Mouse (Mus musculus) forebrain, embryonic 12.5 days (tissue): ENCODE data around the gene Rpl13. TPM values are rescaled to one million over a fixed set of nuclear protein-coding genes. Genes with fewer than 3 reads are reported as not detected.
"Not testable (repeated sequence)": the region's sequence is repeated elsewhere in the genome, so short reads cannot be mapped to it uniquely, and the experiment has no call there.

Experiments
- ATAC-seq: fragments of 200-750 bp; cut with Nextera tagmentation; 2 replicates; pipeline ENCODE4 v1.8.0; 2017; ENCODE audit warnings: moderate TSS enrichment; ENCODE audit not compliant: low FRiP score
- H3K27ac ChIP-seq: fragments of 300-500 bp; sonication (generic); 2 replicates; pipeline ENCODE4 v1.5.1; 2016; ENCODE audit warnings: mild to moderate bottlenecking
- H3K27me3 ChIP-seq: fragments of 300-500 bp; sonication (generic); 2 replicates; pipeline ENCODE4 v1.6.1; 2016; ENCODE audit warnings: mild to moderate bottlenecking
- H3K36me3 ChIP-seq: fragments of 300-500 bp; sonication (generic); replicated peaks from 2 replicates; pipeline ENCODE4 v1.6.1; 2016; ENCODE audit warnings: mild to moderate bottlenecking
- H3K4me1 ChIP-seq: fragments of 300-500 bp; sonication (generic); 2 replicates; pipeline ENCODE4 v1.6.1; 2016
- H3K4me2 ChIP-seq: fragments of 300-500 bp; sonication (generic); 2 replicates; pipeline ENCODE4 v1.6.1; 2016; ENCODE audit warnings: mild to moderate bottlenecking, moderate library complexity
- H3K4me3 ChIP-seq: fragments of 300-500 bp; sonication (generic); replicated peaks from 2 replicates; pipeline ENCODE4 v1.5.1; 2016; ENCODE audit warnings: mild to moderate bottlenecking
- H3K9ac ChIP-seq: fragments of 300-500 bp; sonication (generic); 2 replicates; pipeline ENCODE4 v1.6.1; 2016; ENCODE audit warnings: mild to moderate bottlenecking
- H3K9me3 ChIP-seq: fragments of 300-500 bp; sonication (generic); 2 replicates; pipeline ENCODE4 v1.6.1; 2016
- WGBS: fragments of 180-500 bp; shearing (Covaris S2); methylation state at CpG from one replicate; pipeline ENCODE4 v1.1.7; 2016; 5-methylcytosine and 5-hydroxymethylcytosine counted together
- polyA plus RNA-seq: library from polyadenylated mRNA; unstranded; fragments of >200 nt; fragmentation: Nextera tagmentation; extraction: Ambion mirVana; gene quantifications from 2 replicates; pipeline ENCODE4 v1.2.1, GENCODE M21; 2016

Rpl13 gene
- polyA plus RNA-seq, 1 experiment from 2014 or later, result 1,105 TPM

GRCm38 (mm10) chr8:123097216-123097615 lies 4.9 kb upstream of the Rpl13 start:
- H3K4me3 ChIP-seq, result no peak overlapping the region
- peaks cover 3% of the 10 kb centered on the region for H3K4me1 ChIP-seq
- no peaks in the 10 kb centered on the region for H3K9me3 ChIP-seq
- H3K9ac ChIP-seq, result no peak overlapping the region
- H3K27ac ChIP-seq, result no peak overlapping the region
- WGBS, result 93% methylated on average over 11 of the region's 11 CpGs
- H3K36me3 ChIP-seq, result peaks cover 48% of the 10 kb centered on the region
- H3K27me3 ChIP-seq, result no peaks in the 10 kb centered on the region
- ATAC-seq, result no peak
- H3K4me2 ChIP-seq, result no peak overlapping the region

GRCm38 (mm10) chr8:123097786-123098584 lies 4.2 kb upstream of the Rpl13 start:
- H3K36me3 ChIP-seq, result peaks cover 48% of the 10 kb centered on the region
- no peak overlapping the region for H3K27ac ChIP-seq
- 72% methylated on average over 11 of the region's 12 CpGs for WGBS
- ATAC-seq, result no peak
- H3K9ac ChIP-seq, result no peak overlapping the region
- peaks cover 3% of the 10 kb centered on the region for H3K4me1 ChIP-seq
- H3K4me3 ChIP-seq, result no peak overlapping the region
- H3K4me2 ChIP-seq, result no peak overlapping the region
- H3K27me3 ChIP-seq, result no peaks in the 10 kb centered on the region
- no peaks in the 10 kb centered on the region for H3K9me3 ChIP-seq

GRCm38 (mm10) chr8:123100288-123100687 lies 1.9 kb upstream of the Rpl13 start:
- H3K4me3 ChIP-seq, result no peak overlapping the region
- peaks cover 49% of the 10 kb centered on the region for H3K36me3 ChIP-seq
- ATAC-seq, result no peak
- no peak overlapping the region for H3K4me2 ChIP-seq
- peaks cover 15% of the 10 kb centered on the region for H3K4me1 ChIP-seq
- no peak overlapping the region for H3K9ac ChIP-seq
- H3K9me3 ChIP-seq, result no peaks in the 10 kb centered on the region
- H3K27ac ChIP-seq, result no peak overlapping the region
- WGBS, result 55% methylated on average over 8 of the region's 8 CpGs
- H3K27me3 ChIP-seq, result no peaks in the 10 kb centered on the region

- Histone ChIP-seq H3K27ac (no peak overlapping the region), H3K4me2 (peak overlapping the region; percentile 68), H3K9me3 (no peaks in the 10 kb centered on the region), H3K27me3 (no peaks in the 10 kb centered on the region), H3K4me3 (no peak overlapping the region), H3K4me1 (peaks cover 15% of the 10 kb centered on the region), H3K36me3 (peaks cover 49% of the 10 kb centered on the region), H3K9ac (peak overlapping the region; percentile 64; the same call in 1 of the 2 replicates)
- ATAC-seq, result no peak
- WGBS, result 84% methylated on average over 4 of the region's 4 CpGs
Measured at GRCm38 (mm10) chr8:123101244-123101643, 906 bp upstream of the Rpl13 start.

- Histone ChIP-seq H3K4me1 (peaks cover 15% of the 10 kb centered on the region), H3K36me3 (peaks cover 37% of the 10 kb centered on the region), H3K4me2 (peak overlapping the region; percentile 95), H3K9ac (peak overlapping the region; percentile 96), H3K4me3 (peak overlapping the region; percentile 80), H3K27ac (peak overlapping the region; percentile 96; the same call in 1 of the 2 replicates)
- ATAC-seq, result 0 out of 2 replicates have a peak, but pooled peaks have one; percentile 34
- not testable (repeated sequence) for H3K27me3 ChIP-seq, H3K9me3 ChIP-seq
- WGBS, result under 1% methylated on average over 26 of the region's 26 CpGs
Measured at GRCm38 (mm10) chr8:123102855-123103254, 705 bp downstream of the Rpl13 start.

- no peak for ATAC-seq
- Histone ChIP-seq H3K4me2 (peak overlapping the region; percentile 95), H3K9me3 (no peaks in the 10 kb centered on the region), H3K4me3 (peak overlapping the region; percentile 80), H3K27me3 (no peaks in the 10 kb centered on the region), H3K4me1 (peaks cover 15% of the 10 kb centered on the region), H3K27ac (0 out of 2 replicates have a peak overlapping the region, but pooled peaks have one; percentile 32), H3K36me3 (peaks cover 33% of the 10 kb centered on the region), H3K9ac (peak overlapping the region; percentile 96)
- 23% methylated on average over 15 of the region's 15 CpGs for WGBS
Measured at GRCm38 (mm10) chr8:123103285-123103684, 1.1 kb downstream of the Rpl13 start.

GRCm38 (mm10) chr8:123104046-123104767 lies 2.1 kb downstream of the Rpl13 start:
- no peak for ATAC-seq
- peak overlapping the region; percentile 95 for H3K4me2 ChIP-seq
- peak overlapping the region; percentile 80 for H3K4me3 ChIP-seq
- H3K4me1 ChIP-seq, result peaks cover 15% of the 10 kb centered on the region
- H3K27ac ChIP-seq, result peak overlapping the region; percentile 46; the same call in 1 of the 2 replicates
- WGBS, result 85% methylated on average over 6 of the region's 6 CpGs
- H3K9me3 ChIP-seq, result no peaks in the 10 kb centered on the region
- H3K27me3 ChIP-seq, result no peaks in the 10 kb centered on the region
- H3K36me3 ChIP-seq, result peaks cover 29% of the 10 kb centered on the region
- peak overlapping the region; percentile 96; the same call in 1 of the 2 replicates for H3K9ac ChIP-seq

GRCm38 (mm10) chr8:123105553-123106326 lies 3.6 kb downstream of the Rpl13 start:
- H3K9ac ChIP-seq, result no peak overlapping the region
- H3K27ac ChIP-seq, result 0 out of 2 replicates have a peak overlapping the region, but pooled peaks have one; percentile 31
- no peaks in the 10 kb centered on the region for H3K9me3 ChIP-seq
- no peak overlapping the region for H3K4me3 ChIP-seq
- no peak overlapping the region for H3K4me2 ChIP-seq
- WGBS, result 68% methylated on average over 5 of the region's 5 CpGs
- peaks cover 15% of the 10 kb centered on the region for H3K4me1 ChIP-seq
- ATAC-seq, result no peak
- peaks cover 29% of the 10 kb centered on the region for H3K36me3 ChIP-seq
- no peaks in the 10 kb centered on the region for H3K27me3 ChIP-seq

GRCm38 (mm10) chr8:123106531-123106930 lies 4.4 kb downstream of the Rpl13 start:
- H3K4me2 ChIP-seq, result no peak overlapping the region

DNA sequence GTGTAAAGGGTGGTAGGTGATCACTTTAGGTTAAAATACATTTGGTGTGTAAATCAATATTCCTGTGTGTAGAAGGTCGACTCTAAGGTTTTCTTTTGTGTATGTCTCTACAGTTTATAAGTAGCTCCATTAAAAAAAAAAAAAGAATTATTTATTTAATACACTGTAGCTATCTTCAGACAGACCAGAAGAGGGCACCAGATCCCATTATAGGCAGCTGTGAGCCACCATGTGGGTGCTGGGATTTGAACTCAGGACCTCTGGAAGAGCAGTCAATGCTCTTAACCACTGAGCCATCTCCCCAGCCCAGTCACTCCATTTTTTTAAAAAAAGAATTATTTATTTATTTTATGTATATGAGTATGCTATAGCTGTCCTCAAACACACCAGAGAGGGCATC lies 5.9 kb downstream of the Rpl13 start:
- Histone ChIP-seq H3K36me3 (peaks cover 28% of the 10 kb centered on the region), H3K4me1 (peaks cover 12% of the 10 kb centered on the region), H3K4me2 (no peak overlapping the region), H3K27me3 (no peaks in the 10 kb centered on the region), H3K27ac (no peak overlapping the region), H3K9ac (no peak overlapping the region), H3K4me3 (no peak overlapping the region), H3K9me3 (no peaks in the 10 kb centered on the region)
- WGBS, result 81% methylated on average over 1 of the region's 1 CpGs
- ATAC-seq, result no peak

More at GRCm38 (mm10) chr8:123106531-123106930, 4.4 kb downstream of the Rpl13 start:
- Histone ChIP-seq H3K4me1 (peaks cover 15% of the 10 kb centered on the region), H3K27ac (no peak overlapping the region), H3K36me3 (peaks cover 29% of the 10 kb centered on the region), H3K4me3 (no peak overlapping the region), H3K9me3 (no peaks in the 10 kb centered on the region), H3K27me3 (no peaks in the 10 kb centered on the region), H3K9ac (no peak overlapping the region)
- 53% methylated on average over 2 of the region's 2 CpGs for WGBS
- ATAC-seq, result no peak

DNA sequence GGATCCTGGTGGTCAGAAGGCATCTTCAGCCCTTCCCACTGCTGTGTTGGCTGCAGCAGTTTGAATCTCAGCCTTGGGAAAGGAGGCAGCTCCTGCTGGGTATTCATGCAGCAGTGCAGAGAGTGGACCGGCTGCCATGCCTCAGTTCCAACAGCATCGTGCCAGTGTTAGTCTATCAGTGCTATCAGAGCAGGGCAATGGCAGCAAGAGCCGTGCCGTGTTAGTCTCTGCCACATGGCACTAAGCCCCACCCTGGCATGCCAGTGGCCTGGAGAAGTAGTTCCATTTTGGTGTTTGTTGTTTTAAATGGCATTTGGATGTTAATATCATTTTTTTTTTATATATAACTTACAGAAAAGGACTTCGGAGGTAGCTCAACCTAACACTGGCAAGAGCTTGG lies 6.8 kb downstream of the Rpl13 start:
- Histone ChIP-seq H3K9me3 (no peaks in the 10 kb centered on the region), H3K4me2 (no peak overlapping the region), H3K27me3 (no peaks in the 10 kb centered on the region), H3K4me1 (peaks cover 4% of the 10 kb centered on the region), H3K36me3 (peaks cover 19% of the 10 kb centered on the region), H3K4me3 (no peak overlapping the region), H3K9ac (no peak overlapping the region), H3K27ac (no peak overlapping the region)
- 90% methylated on average over 5 of the region's 5 CpGs for WGBS
- ATAC-seq, result no peak

- WGBS, result 17% methylated on average over 4 of the region's 4 CpGs
- no peaks in the 10 kb centered on the region for H3K4me1 ChIP-seq
- no peak overlapping the region for H3K27ac ChIP-seq
- ATAC-seq, result 0 out of 2 replicates have a peak, but pooled peaks have one; percentile 30
- H3K4me2 ChIP-seq, result no peak overlapping the region
- H3K27me3 ChIP-seq, result peaks cover 8% of the 10 kb centered on the region
- H3K36me3 ChIP-seq, result peaks cover 2% of the 10 kb centered on the region
- no peaks in the 10 kb centered on the region for H3K9me3 ChIP-seq
- H3K9ac ChIP-seq, result no peak overlapping the region
- no peak overlapping the region for H3K4me3 ChIP-seq
Measured at GRCm38 (mm10) chr8:123110649-123111048, 8.5 kb downstream of the Rpl13 start.
